Mouse (Mus musculus) forelimb bud, embryonic 11.5 days (tissue): ENCODE results near the gene Tcf7l2.

Experiments used
- DNase-seq: peaks from one replicate; pipeline ENCODE4 v3.0.0-alpha.2; 2012; ENCODE audit warnings: low read depth, low spot score

Tcf7l2 gene

GRCm38 (mm10) chr19:55939090-55939489, 197.5 kb downstream of the Tcf7l2 start:
- no peak for DNase-seq

- no peak for DNase-seq
Observed at GRCm38 (mm10) chr19:55939719-55940118, 198.1 kb downstream of the Tcf7l2 start.

- peak; percentile 59 for DNase-seq
Observed at GRCm38 (mm10) chr19:55940538-55941252, 199.1 kb downstream of the Tcf7l2 start.

- DNase-seq, result peak; percentile 55
Observed at GRCm38 (mm10) chr19:55941253-55942125, 199.9 kb downstream of the Tcf7l2 start.

GRCm38 (mm10) chr19:55951397-55951796, 209.8 kb downstream of the Tcf7l2 start:
- no peak for DNase-seq

GRCm38 (mm10) chr19:55953207-55953606, 211.6 kb downstream of the Tcf7l2 start:
- no peak for DNase-seq

- DNase-seq, result no peak
Observed at GRCm38 (mm10) chr19:55955126-55955525, 213.5 kb downstream of the Tcf7l2 start.

- no peak for DNase-seq
Observed at GRCm38 (mm10) chr19:55956745-55957144, 215.1 kb downstream of the Tcf7l2 start.

- no peak for DNase-seq
Observed at GRCm38 (mm10) chr19:55964421-55964820, 222.8 kb downstream of the Tcf7l2 start.

- DNase-seq, result no peak
Observed at GRCm38 (mm10) chr19:55966066-55966465, 224.4 kb downstream of the Tcf7l2 start.

GRCm38 (mm10) chr19:55969929-55970531, 228.4 kb downstream of the Tcf7l2 start:
- peak; percentile 16 for DNase-seq

- DNase-seq, result no peak
Observed at GRCm38 (mm10) chr19:55976073-55976472, 234.5 kb downstream of the Tcf7l2 start.
